Mouse (Mus musculus) left cerebral cortex, adult 2 months (tissue): ENCODE measurements around the gene Supt7l. TPM values are rescaled to one million over a fixed set of nuclear protein-coding genes. Genes with fewer than 3 reads are reported as not detected.
"Not testable (repeated sequence)": the region's sequence is repeated elsewhere in the genome, so short reads cannot be mapped to it uniquely, and the experiment has no call there.

ENCODE experiments used
- DNase-seq, 2 experiments: peaks; one replicate each; pipeline ENCODE4 v3.0.0; 2021 to 2022; ENCODE audit warnings: low spot score in 2 of 2, mixed read lengths in 1 of 2; ENCODE audit errors: extremely low spot score in 1 of 2
- H3K27ac ChIP-seq: fragments of 200-600 bp; 2 replicates; pipeline ENCODE4 v1.8.1; 2022
- H3K4me3 ChIP-seq: fragments of 200-600 bp; 2 replicates; pipeline ENCODE4 v1.8.1; 2022
- CTCF ChIP-seq: fragments of 200-600 bp; IDR thresholded peaks from 2 replicates; pipeline ENCODE4 v1.8.1; 2022; ENCODE audit warnings: antibody characterized with exemption, mild to moderate bottlenecking, moderate library complexity
- intact Hi-C: fragments of 180-260 bp; cut with DNase I; formaldehyde crosslinking; loops from one replicate; pipeline ENCODE4 v1.15.1; 2025
- long read RNA-seq, 2 experiments: library from polyadenylated mRNA; stranded (forward); transcript quantifications; one replicate each; pipeline ENCODE4 v2.0.0; 2021; ENCODE audit warnings: borderline mapping rate in 2 of 2
- total RNA-seq, 2 experiments: library from RNA; stranded (reverse); gene quantifications; 2 replicates each; pipeline ENCODE4 v1.2.3; 2021

The Supt7l gene
- 10 to 100 TPM; 16.3 to 18.4 TPM for total RNA-seq
- long read RNA-seq, experiment 1, transcript Supt7l-201 (5 exons, 2,693 nt) = major isoform, 26 of 30 reads
- long read RNA-seq, experiment 1, partial matches to known transcripts = 3 of 30 reads
- long read RNA-seq, experiment 1, other reads (novel, unspliced or antisense) = 1 of 30 reads
- long read RNA-seq, experiment 2, transcript Supt7l-201 (5 exons, 2,693 nt) = major isoform, 17 of 21 reads
- long read RNA-seq, experiment 2, partial matches to known transcripts = 2 of 21 reads
- long read RNA-seq, experiment 2, other reads (novel, unspliced or antisense) = 1 of 21 reads

- intact Hi-C loops = loop anchor here (2.0 kb wide), 1 partner anchor 75 kb away; the partner anchor contains the start of gene Zfp512
- peak within 1 kb of the TSS; percentile 95 for H3K27ac ChIP-seq
- H3K4me3 ChIP-seq = peak within 1 kb of the TSS; percentile 85
- not testable (repeated sequence) for DNase-seq
These were observed at the start of gene Supt7l for GRCm38 (mm10) chr5:31527707-31528106. Supt7l (minus strand) TSS chr5:31527807.

DNA sequence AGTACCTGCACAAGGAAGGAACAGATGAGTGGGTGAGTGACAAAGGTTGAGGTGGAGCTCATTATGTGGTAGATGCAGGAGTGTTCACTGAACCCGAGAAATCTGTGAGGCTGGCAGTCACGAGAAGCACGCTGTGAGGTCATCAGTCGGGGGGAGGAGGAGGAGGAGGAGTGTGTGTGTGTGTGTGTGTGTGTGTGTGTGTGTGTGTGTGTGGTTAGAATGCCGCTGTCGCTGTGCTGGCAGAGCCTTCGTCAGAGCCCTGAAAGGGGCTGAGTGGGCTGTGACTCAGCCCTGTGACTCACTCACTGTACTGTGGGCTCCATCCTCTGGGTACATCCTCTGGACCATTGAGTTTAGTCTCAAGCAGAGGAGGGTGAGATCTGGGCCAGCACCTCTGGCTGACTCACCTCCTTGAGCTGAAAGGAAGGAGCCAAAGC is 49.0 kb upstream of the Supt7l start:
- H3K27ac ChIP-seq = peak overlapping the region; percentile 53; the same call in 1 of the 2 replicates
- intact Hi-C loops = loop anchor here (1.0 to 10.0 kb wide), 3 partner anchors 15 to 461 kb away; no protein-coding TSS in a partner anchor
- H3K4me3 ChIP-seq = no peak overlapping the region
- no peak for TF ChIP-seq CTCF
- DNase-seq = peak; percentile 70 to 71

DNA sequence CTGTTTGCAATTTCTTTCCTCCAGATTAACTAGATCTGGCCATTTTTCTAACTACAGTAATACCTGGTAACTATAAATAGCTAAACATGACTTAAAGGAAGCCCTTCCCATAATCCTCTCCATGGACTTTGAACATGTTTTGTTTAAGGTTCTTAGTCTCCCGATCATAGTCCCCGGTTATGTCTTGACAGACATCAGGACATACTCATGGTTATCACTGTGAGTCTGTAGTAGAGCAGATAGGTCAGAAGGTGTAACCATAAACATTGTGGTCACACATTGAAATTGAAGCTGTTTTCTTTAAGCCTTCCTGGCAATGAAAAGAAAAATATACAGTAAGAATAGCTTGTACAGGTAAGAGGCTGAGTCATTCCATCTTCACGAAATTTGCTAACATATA is 46.1 kb upstream of the Supt7l start:
- no peak for DNase-seq
- no peak overlapping the region for H3K4me3 ChIP-seq
- no peak overlapping the region for H3K27ac ChIP-seq
- intact Hi-C loops = loop anchor here (5.0 to 10.0 kb wide), 2 partner anchors 124 to 311 kb away; partner anchors contain the start of genes Babam2 and Rbks
- TF ChIP-seq CTCF = no peak

GRCm38 (mm10) chr5:31571023-31571608 is 43.5 kb upstream of the Supt7l start:
- peak overlapping the region; percentile 13 for H3K4me3 ChIP-seq

DNA sequence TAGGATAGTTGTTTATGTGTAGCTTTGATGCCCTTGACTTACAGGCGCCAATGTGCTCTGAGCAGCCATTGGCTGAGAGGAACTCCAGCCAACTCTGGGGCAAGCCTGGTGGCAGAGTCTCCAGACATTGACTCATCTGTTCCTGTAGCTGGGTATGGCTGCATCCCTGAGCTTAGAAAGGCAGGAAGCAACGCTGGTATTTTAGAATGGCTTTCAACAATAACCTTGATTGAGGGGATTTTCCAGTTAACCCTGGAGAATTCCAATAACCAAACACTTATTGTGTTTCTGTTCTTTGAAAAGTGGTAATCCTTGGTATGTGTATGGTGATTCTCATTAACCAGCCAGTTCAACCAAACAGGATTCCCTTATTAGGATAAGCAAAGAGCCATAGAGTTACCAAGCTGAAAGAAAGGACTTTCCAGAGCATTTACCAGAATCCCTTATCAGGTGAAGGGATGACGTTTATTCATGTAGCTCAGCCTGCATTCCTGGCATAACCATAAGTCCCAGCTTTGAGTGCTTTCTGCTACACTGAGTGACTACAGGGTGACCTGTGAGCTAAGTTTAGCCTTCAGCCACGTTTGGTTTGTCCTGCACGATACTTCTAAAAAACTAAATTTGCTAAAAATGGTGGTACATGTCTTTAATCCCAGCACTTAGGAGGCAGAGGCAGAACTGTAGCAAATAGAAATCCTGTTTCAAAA is 40.5 kb upstream of the Supt7l start:
- no peak for DNase-seq
- TF ChIP-seq CTCF = no peak
- Histone ChIP-seq H3K27ac (no peak overlapping the region), H3K4me3 (no peak overlapping the region)
- intact Hi-C loops = no loop called here

More at GRCm38 (mm10) chr5:31571023-31571608, 43.5 kb upstream of the Supt7l start:
- TF ChIP-seq CTCF = no peak
- intact Hi-C loops = loop anchor here (5.0 to 10.0 kb wide), 2 partner anchors 126 to 314 kb away; partner anchors contain the start of genes Babam2 and Rbks
- DNase-seq = peak; percentile 53 to 55
- H3K27ac ChIP-seq = peak overlapping the region; percentile 81

DNA sequence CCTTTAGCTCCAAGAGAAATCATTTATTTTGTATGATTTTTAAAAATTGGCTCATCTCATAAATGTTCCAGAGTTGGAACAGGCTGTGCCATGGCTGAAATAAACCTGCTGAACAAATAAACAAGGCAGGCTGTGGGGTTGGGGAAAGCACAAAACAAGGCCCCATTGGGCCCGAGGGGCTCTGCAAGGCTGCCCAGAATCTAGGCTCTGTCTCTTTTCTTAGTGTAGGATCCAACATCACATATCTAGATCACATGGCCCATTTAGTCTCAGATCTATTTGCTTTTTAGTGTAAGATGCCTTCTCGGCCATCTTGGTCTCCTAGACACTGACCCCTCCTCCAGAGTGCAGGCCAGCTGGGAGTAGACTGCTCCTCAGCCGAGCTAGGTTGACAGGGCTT is 38.9 kb upstream of the Supt7l start:
- no peak for DNase-seq
- no peak overlapping the region for H3K4me3 ChIP-seq
- no peak for TF ChIP-seq CTCF
- no peak overlapping the region for H3K27ac ChIP-seq
- intact Hi-C loops = no loop called here

- no peak overlapping the region for H3K27ac ChIP-seq
- DNase-seq = no peak
- no peak overlapping the region for H3K4me3 ChIP-seq
- intact Hi-C loops = no loop called here
- TF ChIP-seq CTCF = no peak
These were observed 38.4 kb upstream of the Supt7l start for GRCm38 (mm10) chr5:31566026-31566425.

GRCm38 (mm10) chr5:31564976-31565375 is 37.4 kb upstream of the Supt7l start:
- Histone ChIP-seq H3K4me3 (no peak overlapping the region), H3K27ac (no peak overlapping the region)
- no peak for TF ChIP-seq CTCF
- intact Hi-C loops = loop anchor here (5.0 kb wide), 1 partner anchor 32 kb away; the partner anchor contains the start of gene Mrpl33
- no peak for DNase-seq

DNA sequence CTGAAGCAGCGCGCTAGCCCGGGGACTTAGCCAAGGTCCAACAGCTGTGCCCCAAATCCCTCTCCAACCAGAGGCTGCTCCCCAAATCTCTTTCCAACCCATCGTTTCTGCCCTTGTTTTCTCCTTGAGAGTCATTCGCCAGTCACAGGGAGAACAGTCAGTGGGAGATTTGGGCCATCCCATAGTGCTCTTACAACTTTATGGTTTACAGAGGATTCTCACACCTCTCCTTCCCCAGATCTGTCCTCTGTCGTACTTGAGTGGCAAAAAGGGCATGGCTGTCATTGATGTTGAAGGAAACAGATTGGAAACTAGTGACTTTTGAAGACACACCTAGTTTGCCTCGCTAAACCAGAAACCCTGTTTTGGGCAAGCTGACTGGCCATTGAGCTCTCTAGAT is 36.3 kb upstream of the Supt7l start:
- intact Hi-C loops = loop anchor here (1.0 to 5.0 kb wide), 5 partner anchors 33 to 738 kb away; partner anchors contain the start of gene Mrpl33
- H3K4me3 ChIP-seq = no peak overlapping the region
- TF ChIP-seq CTCF = no peak
- DNase-seq = no peak
- no peak overlapping the region; the same call in 1 of the 2 replicates for H3K27ac ChIP-seq

DNA sequence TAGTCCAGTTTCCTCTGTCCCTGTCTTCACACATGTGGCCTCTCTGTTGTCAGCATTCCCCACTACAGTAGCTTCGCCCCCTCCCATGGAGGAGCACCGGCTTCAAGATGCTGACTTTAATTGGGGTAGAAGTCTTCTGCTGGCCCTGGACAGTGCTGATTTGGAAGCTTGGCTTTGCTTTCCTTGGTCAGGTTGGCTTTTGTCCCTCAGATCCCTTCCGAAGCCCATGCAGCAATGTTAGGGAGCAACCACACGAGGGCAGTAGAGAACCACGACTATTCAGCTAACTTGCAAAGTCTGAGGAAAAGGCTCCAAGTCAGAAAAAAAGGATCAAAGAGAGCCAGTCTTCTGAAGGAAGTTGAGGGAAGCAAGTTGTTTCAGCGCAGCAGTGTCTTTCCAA is 35.9 kb upstream of the Supt7l start:
- intact Hi-C loops = loop anchor here (1.0 to 5.0 kb wide), 5 partner anchors 34 to 739 kb away; partner anchors contain the start of gene Mrpl33
- no peak overlapping the region for H3K4me3 ChIP-seq
- TF ChIP-seq CTCF = peak; percentile 88
- H3K27ac ChIP-seq = no peak overlapping the region; the same call in 1 of the 2 replicates
- peak; percentile 76 to 79 for DNase-seq

- intact Hi-C loops = loop anchor here (5.0 kb wide), 1 partner anchor 35 kb away; the partner anchor contains the start of gene Mrpl33
- DNase-seq = peak; percentile 55 to 61
- no peak for TF ChIP-seq CTCF
- H3K4me3 ChIP-seq = no peak overlapping the region
- H3K27ac ChIP-seq = peak overlapping the region; percentile 34; the same call in 1 of the 2 replicates
These were observed 34.5 kb upstream of the Supt7l start for GRCm38 (mm10) chr5:31562036-31562666.
